Mouse (Mus musculus): Measurements from ENCODE around the gene A630095E13Rik. TPM values are rescaled to one million over a fixed set of nuclear protein-coding genes. Genes with fewer than 3 reads are reported as not detected.
"Not testable (repeated sequence)": the region's sequence is repeated elsewhere in the genome, so short reads cannot be mapped to it uniquely, and the experiment has no call there.

A630095E13Rik gene
- not detected in 2 replicates for polyA plus RNA-seq (2016; fragmentation: Nextera tagmentation; extraction: Ambion mirVana)

GRCm38 (mm10) chr9:36643276-36643675 lies at the start of gene A630095E13Rik:
TSS of gene A630095E13Rik (minus strand) at chr9:36643376.
- not testable (repeated sequence) for H3K27ac ChIP-seq; H3K4me3 ChIP-seq; H3K4me1 ChIP-seq; DNase-seq (ENCODE audit: low spot score); H3K27me3 ChIP-seq (ENCODE audit: low read depth, poor library complexity, severe bottlenecking); H3K36me3 ChIP-seq; H3K9me3 ChIP-seq (replicated peaks)
- WGBS, result 66% methylated on average over 3 of the region's 3 CpGs

DNA sequence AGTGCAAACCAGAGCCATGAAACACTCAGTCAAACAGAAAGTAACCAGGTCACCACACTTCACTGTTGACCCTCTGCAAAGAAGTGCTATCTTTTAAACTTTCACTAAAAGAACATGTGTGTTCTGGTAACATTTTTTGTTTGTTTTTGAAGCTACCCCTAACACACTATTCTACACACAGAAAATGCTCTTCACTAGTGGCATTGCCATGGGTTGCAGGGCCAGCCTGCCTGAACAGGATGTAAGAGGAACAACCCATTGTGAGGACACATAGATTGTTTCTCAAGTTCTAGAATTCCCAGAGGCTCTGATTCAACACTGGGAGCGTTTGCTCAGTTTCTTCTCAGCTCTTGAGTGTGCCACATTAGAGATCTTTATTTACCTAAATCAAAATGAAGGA lies 49.7 kb upstream of the A630095E13Rik start, which contains the start of gene Acrv1:
Acrv1 (plus strand) TSS at position 301 of the 400 bp plus-strand sequence.
- no peaks in the 10 kb centered on the region for H3K27me3 ChIP-seq (ENCODE audit: low read depth, poor library complexity, severe bottlenecking)
- H3K4me3 ChIP-seq, result no peak within 1 kb of the TSS
- no peak within 1 kb of the TSS for H3K27ac ChIP-seq
- H3K36me3 ChIP-seq, result no peaks in the 10 kb centered on the region
- no peak for DNase-seq (ENCODE audit: low spot score)
- WGBS, result 84% methylated on average over 1 of the region's 1 CpGs
- no peaks in the 10 kb centered on the region for H3K4me1 ChIP-seq
- H3K9me3 ChIP-seq (replicated peaks), result no peaks in the 10 kb centered on the region

GRCm38 (mm10) chr9:36687329-36687728 lies 44.2 kb upstream of the A630095E13Rik start:
- Histone ChIP-seq H3K4me1 (no peaks in the 10 kb centered on the region), H3K27me3 (ENCODE audit: low read depth, poor library complexity, severe bottlenecking) (no peaks in the 10 kb centered on the region), H3K9me3 (replicated peaks) (no peaks in the 10 kb centered on the region), H3K36me3 (no peaks in the 10 kb centered on the region), H3K27ac (no peak overlapping the region), H3K4me3 (no peak overlapping the region)
- DNase-seq (ENCODE audit: low spot score), result no peak

DNA sequence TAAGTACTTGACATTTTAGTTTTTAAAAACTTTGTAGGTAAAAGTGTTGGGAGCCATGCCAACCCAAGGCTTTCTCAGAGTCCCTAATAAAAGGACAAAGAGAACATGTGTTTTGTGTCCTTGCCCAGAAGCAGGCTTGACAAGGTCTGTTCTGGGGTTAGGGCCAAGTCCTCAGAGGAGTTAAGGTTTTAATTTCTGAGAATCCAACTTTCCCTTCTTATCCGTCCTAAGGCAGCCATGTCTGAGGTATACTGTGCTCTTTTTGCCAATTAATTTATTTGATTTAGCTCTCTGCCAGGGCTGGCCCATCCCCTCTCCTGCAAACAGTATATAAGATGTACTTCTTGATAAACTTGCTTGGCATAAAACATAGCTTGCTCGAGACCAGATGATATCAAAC lies 38.2 kb upstream of the A630095E13Rik start:
- Histone ChIP-seq H3K4me3 (no peak overlapping the region), H3K36me3 (no peaks in the 10 kb centered on the region), H3K27me3 (ENCODE audit: low read depth, poor library complexity, severe bottlenecking) (no peaks in the 10 kb centered on the region), H3K9me3 (replicated peaks) (no peaks in the 10 kb centered on the region), H3K27ac (no peak overlapping the region), H3K4me1 (no peaks in the 10 kb centered on the region)
- 81% methylated on average over 2 of the region's 2 CpGs for WGBS
- DNase-seq (ENCODE audit: low spot score), result no peak

Other genes with a start within 250 kb of the A630095E13Rik start
- gene Gm7257, start 211.5 kb downstream of the A630095E13Rik start, polyA plus RNA-seq (2016; fragmentation: Nextera tagmentation; extraction: Ambion mirVana), result not detected in 2 replicates
- gene Gm9513, start 167.7 kb downstream of the A630095E13Rik start, polyA plus RNA-seq (2016; fragmentation: Nextera tagmentation; extraction: Ambion mirVana), result not detected in 2 replicates
- not detected in 2 replicates for gene Gm5615, start 101.4 kb downstream of the A630095E13Rik start, polyA plus RNA-seq (2016; fragmentation: Nextera tagmentation; extraction: Ambion mirVana)
- not detected in 2 replicates for gene Gm17689, start 60.7 kb downstream of the A630095E13Rik start, polyA plus RNA-seq (2016; fragmentation: Nextera tagmentation; extraction: Ambion mirVana)
- not detected in 2 replicates for gene Acrv1, start 49.8 kb upstream of the A630095E13Rik start, polyA plus RNA-seq (2016; fragmentation: Nextera tagmentation; extraction: Ambion mirVana)
- gene Chek1, start 83.7 kb upstream of the A630095E13Rik start, polyA plus RNA-seq (2016; fragmentation: Nextera tagmentation; extraction: Ambion mirVana), result 55.4 and 64.2 TPM in 2 replicates
- 169 and 198 TPM in 2 replicates for gene Stt3a, start 124.3 kb upstream of the A630095E13Rik start, polyA plus RNA-seq (2016; fragmentation: Nextera tagmentation; extraction: Ambion mirVana)
- 84.3 and 91.1 TPM in 2 replicates for gene Ei24, start 154.0 kb upstream of the A630095E13Rik start, polyA plus RNA-seq (2016; fragmentation: Nextera tagmentation; extraction: Ambion mirVana)
- gene Fez1, start 178.5 kb upstream of the A630095E13Rik start, polyA plus RNA-seq (2016; fragmentation: Nextera tagmentation; extraction: Ambion mirVana), result 10.0 and 10.1 TPM in 2 replicates

Measured in limb, embryonic 10.5 days (tissue).